Mouse (Mus musculus) olfactory bulb, adult 2 months (tissue): ENCODE measurements at regions not wholly inside any gene's neighbourhood (a gene's known extent, or its start where the extent isn't known, plus 50 kb on each side); places are given as distances from the start of the nearest gene placed in this dataset.
"Not testable (repeated sequence)": the region's sequence is repeated elsewhere in the genome, so short reads cannot be mapped to it uniquely, and the experiment has no call there.

ENCODE experiments used
- H3K27ac ChIP-seq: fragments of 200-500 bp; 2 replicates; pipeline ENCODE4 v1.5.1; 2012; ENCODE audit warnings: low read depth, low read length; ENCODE audit not compliant: insufficient read depth
- H3K4me1 ChIP-seq: fragments of 200-500 bp; 2 replicates; pipeline ENCODE4 v1.6.1; 2012; ENCODE audit warnings: low read length; ENCODE audit not compliant: control insufficient read depth, insufficient read depth
- H3K4me3 ChIP-seq: fragments of 200-500 bp; 2 replicates; pipeline ENCODE4 v1.5.1; 2012; ENCODE audit warnings: mild to moderate bottlenecking, low read depth, low read length, moderate library complexity; ENCODE audit not compliant: insufficient read depth
- CTCF ChIP-seq: fragments of 200-500 bp; IDR thresholded peaks from 2 replicates; pipeline ENCODE4 v1.5.1; 2012; ENCODE audit warnings: low read depth, mild to moderate bottlenecking, low read length, moderate library complexity; ENCODE audit not compliant: insufficient read depth
- POLR2A ChIP-seq: fragments of 200-500 bp; IDR thresholded peaks from 2 replicates; pipeline ENCODE4 v1.6.1; 2012; ENCODE audit warnings: mild to moderate bottlenecking, low read depth, low read length, moderate library complexity; ENCODE audit not compliant: insufficient read depth
- WGBS: fragments of 180-500 bp; shearing (Covaris S2); methylation state at CpG from one replicate; pipeline ENCODE4 v1.1.7; 2018; 5-methylcytosine and 5-hydroxymethylcytosine counted together

DNA sequence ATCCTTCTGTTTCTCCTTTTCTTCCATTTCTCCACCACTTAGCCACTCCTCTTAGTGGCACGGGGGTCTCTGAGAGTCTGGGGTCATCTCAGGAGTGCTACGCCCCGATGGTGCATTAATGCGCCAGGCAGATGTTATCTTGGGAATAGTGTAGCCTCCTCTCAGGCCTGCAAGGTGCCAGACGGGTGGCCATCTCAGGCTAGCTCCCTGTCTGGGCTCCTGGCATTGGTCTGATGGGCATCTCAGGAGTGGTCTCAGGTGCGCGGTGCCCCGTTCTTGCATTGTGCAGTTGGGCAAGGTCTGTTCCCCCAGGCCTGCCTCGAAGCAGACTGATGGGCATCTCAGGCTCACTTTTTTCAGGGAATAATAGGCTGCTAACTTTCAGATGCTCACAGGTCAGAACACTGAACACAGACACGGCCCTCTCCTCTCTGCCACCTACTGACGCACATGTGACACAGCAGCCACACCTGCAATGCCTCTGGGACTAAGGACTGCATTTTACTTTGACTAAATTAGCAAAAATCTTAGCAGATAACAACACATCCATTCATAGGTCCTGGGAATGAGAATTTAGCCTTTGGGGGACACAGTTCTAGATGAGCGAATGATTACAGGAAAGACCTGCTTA is 298.0 kb downstream of the Etnk1 start:
- Histone ChIP-seq H3K4me3 (no peak overlapping the region), H3K27ac (no peak overlapping the region), H3K4me1 (no peaks in the 10 kb centered on the region)
- no peak for TF ChIP-seq CTCF
- TF ChIP-seq POLR2A = no peak
- WGBS = 74% methylated on average over 12 of the region's 12 CpGs

DNA sequence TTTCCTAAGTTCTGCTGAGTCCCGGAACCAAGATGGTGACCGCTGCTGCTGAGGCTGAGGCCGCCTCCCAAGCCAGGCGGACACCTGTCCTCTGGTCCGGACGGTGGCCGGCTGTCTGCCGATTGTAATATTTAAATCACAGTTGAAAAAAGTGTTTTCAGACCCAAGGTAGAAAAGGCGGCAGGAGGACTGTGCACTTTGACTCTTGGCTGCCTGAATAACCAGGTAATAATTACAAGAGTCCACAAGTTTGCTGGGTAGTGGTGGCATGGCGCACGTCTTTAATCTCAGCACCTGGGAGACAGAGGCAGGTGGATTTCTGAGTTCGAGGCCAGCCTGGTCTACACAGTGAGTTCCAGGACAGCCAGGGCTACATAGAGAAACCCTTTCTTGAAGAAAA is 305.7 kb downstream of the Etnk1 start:
- over 99% methylated on average over 12 of the region's 12 CpGs for WGBS
- not testable (repeated sequence) for H3K4me3 ChIP-seq, H3K4me1 ChIP-seq

DNA sequence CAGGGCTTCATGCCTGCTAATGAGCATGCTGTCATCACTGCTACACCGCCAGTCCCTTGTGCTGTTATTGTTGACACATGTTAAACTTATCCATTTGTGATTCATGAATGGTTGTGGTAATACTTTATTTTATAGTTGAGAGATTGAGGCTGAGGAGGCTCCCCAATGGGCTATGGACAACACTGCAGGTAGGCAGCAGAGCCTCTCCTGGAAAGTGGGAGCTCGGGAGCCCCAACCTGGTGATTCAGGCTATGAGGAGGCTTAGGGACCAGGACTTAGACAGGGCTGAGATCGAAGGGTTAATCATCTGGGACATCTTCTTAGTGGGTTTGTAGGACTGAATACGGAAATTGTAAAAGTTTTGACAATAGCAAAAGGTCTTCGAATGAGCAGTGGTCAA is 307.4 kb downstream of the Etnk1 start:
- Histone ChIP-seq H3K4me1 (no peaks in the 10 kb centered on the region), H3K27ac (no peak overlapping the region), H3K4me3 (no peak overlapping the region)
- WGBS = 84% methylated on average over 5 of the region's 5 CpGs
- TF ChIP-seq CTCF (no peak), POLR2A (no peak)

More for the DNA sequence above, 305.7 kb downstream of the Etnk1 start:
- H3K27ac ChIP-seq = not testable (repeated sequence)

DNA sequence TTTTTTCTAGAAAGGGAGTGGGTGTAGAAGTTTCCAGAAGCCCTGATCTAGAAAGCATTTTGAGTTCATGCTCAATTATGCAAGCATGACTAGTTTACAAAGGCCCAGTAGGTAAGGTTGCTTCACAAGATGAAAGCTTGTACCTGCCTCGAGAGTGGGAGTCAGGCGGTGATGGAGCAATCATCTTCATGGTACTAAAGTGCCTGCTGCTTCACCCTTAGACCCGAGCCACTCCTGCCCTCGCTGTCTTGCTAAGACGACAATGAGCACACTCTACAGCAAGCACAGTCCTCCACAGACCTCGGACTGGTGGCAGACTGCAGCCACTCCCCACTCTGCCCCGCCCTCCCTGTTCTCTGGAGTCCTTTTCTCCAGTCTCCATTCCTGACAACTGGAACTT is 308.3 kb downstream of the Etnk1 start:
- Histone ChIP-seq H3K4me3 (no peak overlapping the region), H3K4me1 (no peaks in the 10 kb centered on the region), H3K27ac (no peak overlapping the region)
- whole genome bisulfite sequencing = 84% methylated on average over 7 of the region's 7 CpGs
- no peak for TF ChIP-seq CTCF
- TF ChIP-seq POLR2A = no peak

DNA sequence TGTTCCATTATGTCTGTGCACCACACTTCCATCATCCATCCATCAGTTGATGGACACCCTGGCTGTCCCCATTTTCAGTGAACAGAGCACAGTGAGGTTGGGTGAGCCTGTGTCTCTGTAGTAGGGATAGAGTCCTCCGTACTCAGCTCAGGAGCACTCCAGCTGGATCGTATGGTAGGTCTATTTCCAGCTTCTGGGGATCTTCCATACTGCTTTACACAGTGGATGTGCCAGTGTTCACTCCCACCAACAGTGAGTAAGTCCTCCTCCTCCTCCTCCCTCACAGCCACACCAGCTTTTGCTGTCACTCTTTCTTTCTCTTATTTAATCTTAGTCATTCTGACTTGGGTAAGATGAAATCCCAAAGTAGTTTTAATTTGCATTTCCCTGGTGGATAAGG is 310.4 kb downstream of the Etnk1 start:
- Histone ChIP-seq H3K4me3 (no peak overlapping the region), H3K27ac (no peak overlapping the region), H3K4me1 (no peaks in the 10 kb centered on the region)
- TF ChIP-seq CTCF (no peak), POLR2A (no peak)
- WGBS = 81% methylated on average over 2 of the region's 2 CpGs

DNA sequence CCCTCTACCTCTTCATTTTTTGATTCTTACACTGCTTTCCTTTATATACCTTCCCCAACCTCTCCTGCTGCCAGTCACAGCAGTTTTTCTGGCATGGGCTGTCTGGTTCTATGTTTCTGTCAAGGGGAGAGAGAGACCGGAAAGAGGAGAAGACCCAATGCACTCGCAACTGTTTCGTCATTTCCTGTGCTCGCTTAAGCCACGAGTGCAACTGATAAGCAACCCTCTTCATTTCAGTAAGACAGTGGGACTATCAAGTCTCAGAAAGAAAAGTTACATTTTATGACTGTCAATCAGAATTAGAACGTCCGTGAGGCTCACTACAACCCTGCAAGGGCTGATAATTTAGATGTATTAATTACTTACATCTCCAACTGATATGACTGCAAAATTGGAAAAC is 312.2 kb downstream of the Etnk1 start:
- TF ChIP-seq POLR2A (no peak), CTCF (no peak)
- H3K4me1 ChIP-seq = no peaks in the 10 kb centered on the region
- no peak overlapping the region for H3K4me3 ChIP-seq
- 86% methylated on average over 7 of the region's 7 CpGs for WGBS
- H3K27ac ChIP-seq = no peak overlapping the region

DNA sequence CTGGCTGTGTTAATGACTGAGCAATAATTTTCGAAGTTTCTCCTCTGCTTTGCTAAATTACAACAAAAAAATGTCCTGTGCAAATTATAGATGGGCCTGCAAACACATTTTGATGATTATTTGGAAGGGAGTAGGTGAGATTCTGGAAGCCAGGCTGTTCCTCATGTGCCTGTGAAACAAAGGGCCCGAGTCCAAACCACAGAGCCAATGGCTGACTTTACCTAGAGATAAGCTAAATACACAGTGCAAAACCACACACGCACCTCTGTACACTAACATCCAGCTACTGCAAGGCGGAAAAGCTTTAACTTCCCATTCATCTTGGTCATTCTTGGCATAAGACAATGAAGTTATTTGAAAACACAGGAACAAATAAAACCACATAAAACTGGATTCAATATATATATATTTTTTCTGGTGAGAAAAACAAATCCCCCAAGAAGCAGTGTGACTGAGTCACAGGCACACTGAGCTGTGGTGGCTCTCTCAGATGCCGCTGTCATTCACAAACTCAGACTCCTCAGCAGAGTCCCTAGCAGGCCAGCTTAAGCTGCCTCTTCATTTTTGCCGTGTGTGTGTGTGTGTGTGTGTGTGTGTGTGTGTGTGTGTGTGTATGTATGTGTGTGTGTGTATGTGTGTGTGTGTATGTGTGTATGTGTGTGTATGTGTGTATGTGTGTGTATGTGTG is 312.8 kb downstream of the Etnk1 start:
- Histone ChIP-seq H3K4me1 (no peaks in the 10 kb centered on the region), H3K27ac (no peak overlapping the region), H3K4me3 (no peak overlapping the region)
- TF ChIP-seq CTCF = no peak
- no peak for TF ChIP-seq POLR2A
- 89% methylated on average over 6 of the region's 6 CpGs for WGBS

DNA sequence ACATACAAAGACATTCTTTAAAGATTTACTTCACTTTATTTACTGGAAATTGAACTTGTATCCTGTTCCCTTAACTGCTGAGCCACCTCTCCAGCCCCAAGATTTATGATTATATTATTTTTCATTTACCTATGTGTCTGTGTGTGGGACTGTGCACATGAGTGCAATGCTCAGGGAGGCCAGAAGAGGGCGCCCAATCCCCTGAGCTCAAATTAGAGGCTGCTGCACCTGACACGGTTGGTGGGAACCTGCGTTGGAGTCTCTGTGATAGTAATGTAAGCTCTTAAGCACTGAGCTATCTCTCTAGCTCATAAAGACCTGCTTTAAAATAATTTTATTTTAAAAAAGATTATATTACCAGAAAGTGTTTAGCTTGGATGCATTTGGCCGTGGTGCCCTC is 315.3 kb downstream of the Etnk1 start:
- no peak overlapping the region for H3K27ac ChIP-seq
- TF ChIP-seq CTCF = no peak
- TF ChIP-seq POLR2A = no peak
- 90% methylated on average over 4 of the region's 4 CpGs for WGBS
- H3K4me1 ChIP-seq = no peaks in the 10 kb centered on the region
- no peak overlapping the region for H3K4me3 ChIP-seq

DNA sequence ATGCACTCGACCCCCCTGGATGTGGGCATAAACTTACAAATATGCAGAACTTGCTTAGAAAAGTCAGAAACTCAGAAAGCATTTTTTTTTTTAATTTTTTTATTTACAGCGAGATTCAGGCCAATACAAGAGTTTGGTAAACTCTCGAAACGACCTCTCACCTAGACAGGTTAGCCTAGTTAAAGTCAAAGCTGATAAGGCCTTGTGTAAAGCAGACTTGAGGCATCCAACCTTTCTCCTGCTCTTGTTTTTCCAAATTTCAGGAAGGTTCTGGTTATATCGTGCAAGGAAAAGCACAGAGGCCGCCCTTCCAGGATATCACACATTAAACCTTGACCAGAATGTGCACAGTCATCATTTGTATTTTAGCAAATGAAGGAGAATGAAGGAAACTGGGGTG is 315.8 kb downstream of the Etnk1 start:
- Histone ChIP-seq H3K4me1 (no peaks in the 10 kb centered on the region), H3K27ac (no peak overlapping the region), H3K4me3 (no peak overlapping the region)
- 94% methylated on average over 6 of the region's 6 CpGs for WGBS
- no peak for TF ChIP-seq POLR2A
- TF ChIP-seq CTCF = no peak
